Mouse (Mus musculus): ENCODE measurements around the gene Fads3.

GRCm38 (mm10) chr19:10057486-10058351 lies 16.4 kb downstream of the Fads3 start:
- TF ChIP-seq POLR2A (IDR thresholded peaks at IDR 0.05; ENCODE audit: extremely low read depth, insufficient read depth, low read length) (no peak), CTCF (IDR thresholded peaks at IDR 0.05; ENCODE audit: low read depth, low read length) (peak; percentile 6; the same call in 1 of the 2 replicates)

Measured in liver, adult 2 months (tissue).